Mouse (Mus musculus): ENCODE results near the gene Ninl.
"Not testable (repeated sequence)": the region's sequence is repeated elsewhere in the genome, so short reads cannot be mapped to it uniquely, and the experiment has no call there.

Gene Ninl

GRCm38 (mm10) chr2:150948786-150949185, 90.4 kb downstream of the Ninl start:
- no peak for DNase-seq (ENCODE audit: low spot score)

- not testable (repeated sequence) for DNase-seq (ENCODE audit: low spot score)
Measured at GRCm38 (mm10) chr2:150947880-150948611, 91.1 kb downstream of the Ninl start.

GRCm38 (mm10) chr2:150947341-150947740, 91.8 kb downstream of the Ninl start:
- not testable (repeated sequence) for DNase-seq (ENCODE audit: low spot score)

- DNase-seq (ENCODE audit: low spot score), result no peak
Measured at GRCm38 (mm10) chr2:150944017-150944416, 95.2 kb downstream of the Ninl start.

- no peak for DNase-seq (ENCODE audit: low spot score)
Measured at GRCm38 (mm10) chr2:150934659-150935058, 104.5 kb downstream of the Ninl start.

GRCm38 (mm10) chr2:150933482-150933881, 105.7 kb downstream of the Ninl start:
- no peak for DNase-seq (ENCODE audit: low spot score)

- DNase-seq (ENCODE audit: low spot score), result no peak
Measured at GRCm38 (mm10) chr2:150930806-150931205, 108.4 kb downstream of the Ninl start.

- DNase-seq (ENCODE audit: low spot score), result no peak
Measured at GRCm38 (mm10) chr2:150929156-150929555, 110.0 kb downstream of the Ninl start.

- DNase-seq (ENCODE audit: low spot score), result no peak
Measured at GRCm38 (mm10) chr2:150927038-150927720, 112.0 kb downstream of the Ninl start.

GRCm38 (mm10) chr2:150923505-150923904, 115.7 kb downstream of the Ninl start:
- DNase-seq (ENCODE audit: low spot score), result no peak

GRCm38 (mm10) chr2:150923026-150923425, 116.2 kb downstream of the Ninl start:
- DNase-seq (ENCODE audit: low spot score), result no peak

- DNase-seq (ENCODE audit: low spot score), result no peak
Measured at GRCm38 (mm10) chr2:150922165-150922564, 117.0 kb downstream of the Ninl start.

GRCm38 (mm10) chr2:150921697-150922096, 117.5 kb downstream of the Ninl start:
- no peak for DNase-seq (ENCODE audit: low spot score)

- no peak for DNase-seq (ENCODE audit: low spot score)
Measured at GRCm38 (mm10) chr2:150920543-150920942, 118.6 kb downstream of the Ninl start.

GRCm38 (mm10) chr2:150918720-150919119, 120.5 kb downstream of the Ninl start:
- DNase-seq (ENCODE audit: low spot score), result no peak

- no peak for DNase-seq (ENCODE audit: low spot score)
Measured at GRCm38 (mm10) chr2:150915786-150916185, 123.4 kb downstream of the Ninl start.

GRCm38 (mm10) chr2:150914781-150915515, 124.2 kb downstream of the Ninl start:
- DNase-seq (ENCODE audit: low spot score), result no peak

GRCm38 (mm10) chr2:150910295-150910881, 128.8 kb downstream of the Ninl start:
- DNase-seq (ENCODE audit: low spot score), result no peak

GRCm38 (mm10) chr2:150909429-150910039, 129.6 kb downstream of the Ninl start:
- peak; percentile 66 for DNase-seq (ENCODE audit: low spot score)

- DNase-seq (ENCODE audit: low spot score), result not testable (repeated sequence)
Measured at GRCm38 (mm10) chr2:150908881-150909280, 130.3 kb downstream of the Ninl start.

- no peak for DNase-seq (ENCODE audit: low spot score)
Measured at GRCm38 (mm10) chr2:150904936-150905450, 134.2 kb downstream of the Ninl start, which contains the start of gene Gins1. Gene Gins1, plus strand, starts transcription at chr2:150905400.
